Mouse (Mus musculus): ENCODE results near the gene Mesp2. TPM values are rescaled to one million over a fixed set of nuclear protein-coding genes. Genes with fewer than 3 reads are reported as not detected.

Gene Mesp2
- polyA plus RNA-seq (2014; fragmentation: Nextera tagmentation; extraction: Ambion mirVana): 0.57 and 0.64 TPM in 2 replicates

GRCm38 (mm10) chr7:79810611-79811506, at the start of gene Mesp2:
Gene Mesp2 (plus strand): TSS chr7:79810727.
- H3K4me1 ChIP-seq (ENCODE audit: control insufficient read depth, insufficient read depth, low read length): no peaks in the 10 kb centered on the region
- H3K27ac ChIP-seq (ENCODE audit: low read depth, low read length): no peak within 1 kb of the TSS
- H3K27me3 ChIP-seq (ENCODE audit: control insufficient read depth, insufficient read depth, low read length): peaks cover 22% of the 10 kb centered on the region
- H3K36me3 ChIP-seq (ENCODE audit: control insufficient read depth, insufficient read depth, low read length): no peaks in the 10 kb centered on the region
- H3K9me3 ChIP-seq (ENCODE audit: control insufficient read depth, low read length): no peaks in the 10 kb centered on the region
- peak within 1 kb of the TSS; percentile 57 for H3K9ac ChIP-seq (ENCODE audit: low read depth, low read length)
- WGBS: 11% methylated on average over 71 of the region's 71 CpGs
- H3K4me3 ChIP-seq (ENCODE audit: low read length): peak within 1 kb of the TSS; percentile 35
- peak within 1 kb of the TSS; percentile 65 for H3K4me2 ChIP-seq (replicated peaks; ENCODE audit: low read depth, low read length)
- ATAC-seq (ENCODE audit: low FRiP score, low TSS enrichment): peak; percentile 66

GRCm38 (mm10) chr7:79761124-79761876, 49.2 kb upstream of the Mesp2 start:
- no peak for ATAC-seq (ENCODE audit: low FRiP score, low TSS enrichment)
- Histone ChIP-seq H3K27ac (ENCODE audit: low read depth, low read length) (no peak overlapping the region), H3K4me1 (ENCODE audit: control insufficient read depth, insufficient read depth, low read length) (no peaks in the 10 kb centered on the region), H3K9me3 (ENCODE audit: control insufficient read depth, low read length) (no peaks in the 10 kb centered on the region), H3K27me3 (ENCODE audit: control insufficient read depth, insufficient read depth, low read length) (no peaks in the 10 kb centered on the region), H3K4me3 (ENCODE audit: low read length) (no peak overlapping the region), H3K36me3 (ENCODE audit: control insufficient read depth, insufficient read depth, low read length) (no peaks in the 10 kb centered on the region), H3K9ac (ENCODE audit: low read depth, low read length) (no peak overlapping the region), H3K4me2 (replicated peaks; ENCODE audit: low read depth, low read length) (no peak overlapping the region)
- 79% methylated on average over 5 of the region's 5 CpGs for whole genome bisulfite sequencing

- Histone ChIP-seq H3K9me3 (ENCODE audit: control insufficient read depth, low read length) (no peaks in the 10 kb centered on the region), H3K9ac (ENCODE audit: low read depth, low read length) (no peak overlapping the region), H3K27me3 (ENCODE audit: control insufficient read depth, insufficient read depth, low read length) (no peaks in the 10 kb centered on the region), H3K4me1 (ENCODE audit: control insufficient read depth, insufficient read depth, low read length) (no peaks in the 10 kb centered on the region), H3K4me2 (replicated peaks; ENCODE audit: low read depth, low read length) (no peak overlapping the region), H3K4me3 (ENCODE audit: low read length) (no peak overlapping the region), H3K27ac (ENCODE audit: low read depth, low read length) (no peak overlapping the region), H3K36me3 (ENCODE audit: control insufficient read depth, insufficient read depth, low read length) (no peaks in the 10 kb centered on the region)
- no peak for ATAC-seq (ENCODE audit: low FRiP score, low TSS enrichment)
- WGBS: 77% methylated on average over 8 of the region's 8 CpGs
These were observed 48.4 kb upstream of the Mesp2 start for GRCm38 (mm10) chr7:79762106-79762505.

- no peak overlapping the region for H3K27ac ChIP-seq (ENCODE audit: low read depth, low read length)
- WGBS: 57% methylated on average over 1 of the region's 1 CpGs
- no peak overlapping the region for H3K4me2 ChIP-seq (replicated peaks; ENCODE audit: low read depth, low read length)
- ATAC-seq (ENCODE audit: low FRiP score, low TSS enrichment): no peak
- H3K4me1 ChIP-seq (ENCODE audit: control insufficient read depth, insufficient read depth, low read length): no peaks in the 10 kb centered on the region
- no peak overlapping the region for H3K4me3 ChIP-seq (ENCODE audit: low read length)
- no peak overlapping the region for H3K9ac ChIP-seq (ENCODE audit: low read depth, low read length)
- H3K36me3 ChIP-seq (ENCODE audit: control insufficient read depth, insufficient read depth, low read length): no peaks in the 10 kb centered on the region
- no peaks in the 10 kb centered on the region for H3K27me3 ChIP-seq (ENCODE audit: control insufficient read depth, insufficient read depth, low read length)
- no peaks in the 10 kb centered on the region for H3K9me3 ChIP-seq (ENCODE audit: control insufficient read depth, low read length)
These were observed 44.5 kb upstream of the Mesp2 start for GRCm38 (mm10) chr7:79765991-79766390.

GRCm38 (mm10) chr7:79769664-79770063, 40.9 kb upstream of the Mesp2 start:
- 82% methylated on average over 3 of the region's 3 CpGs for WGBS
- no peak overlapping the region for H3K4me2 ChIP-seq (replicated peaks; ENCODE audit: low read depth, low read length)
- no peak overlapping the region for H3K9ac ChIP-seq (ENCODE audit: low read depth, low read length)
- no peaks in the 10 kb centered on the region for H3K36me3 ChIP-seq (ENCODE audit: control insufficient read depth, insufficient read depth, low read length)
- no peak overlapping the region for H3K27ac ChIP-seq (ENCODE audit: low read depth, low read length)
- no peaks in the 10 kb centered on the region for H3K4me1 ChIP-seq (ENCODE audit: control insufficient read depth, insufficient read depth, low read length)
- no peak for ATAC-seq (ENCODE audit: low FRiP score, low TSS enrichment)
- no peak overlapping the region for H3K4me3 ChIP-seq (ENCODE audit: low read length)
- H3K9me3 ChIP-seq (ENCODE audit: control insufficient read depth, low read length): no peaks in the 10 kb centered on the region
- H3K27me3 ChIP-seq (ENCODE audit: control insufficient read depth, insufficient read depth, low read length): no peaks in the 10 kb centered on the region

GRCm38 (mm10) chr7:79771561-79772512, 38.7 kb upstream of the Mesp2 start:
- ATAC-seq (ENCODE audit: low FRiP score, low TSS enrichment): no peak
- no peak overlapping the region for H3K4me2 ChIP-seq (replicated peaks; ENCODE audit: low read depth, low read length)

GRCm38 (mm10) chr7:79780647-79781626, 29.6 kb upstream of the Mesp2 start:
- 30% methylated on average over 16 of the region's 16 CpGs for WGBS
- H3K27me3 ChIP-seq (ENCODE audit: control insufficient read depth, insufficient read depth, low read length): no peaks in the 10 kb centered on the region
- H3K9me3 ChIP-seq (ENCODE audit: control insufficient read depth, low read length): no peaks in the 10 kb centered on the region
- peak; percentile 75 for ATAC-seq (ENCODE audit: low FRiP score, low TSS enrichment)
- peak overlapping the region; percentile 26; the same call in 1 of the 2 replicates for H3K4me3 ChIP-seq (ENCODE audit: low read length)
- peak overlapping the region; percentile 47; the same call in 1 of the 2 replicates for H3K9ac ChIP-seq (ENCODE audit: low read depth, low read length)
- no peaks in the 10 kb centered on the region for H3K36me3 ChIP-seq (ENCODE audit: control insufficient read depth, insufficient read depth, low read length)
- peak overlapping the region; percentile 36 for H3K4me2 ChIP-seq (replicated peaks; ENCODE audit: low read depth, low read length)
- no peak overlapping the region for H3K27ac ChIP-seq (ENCODE audit: low read depth, low read length)
- H3K4me1 ChIP-seq (ENCODE audit: control insufficient read depth, insufficient read depth, low read length): peaks cover 4% of the 10 kb centered on the region; the same call in 1 of the 2 replicates

More at GRCm38 (mm10) chr7:79771561-79772512, 38.7 kb upstream of the Mesp2 start:
- Histone ChIP-seq H3K4me3 (ENCODE audit: low read length) (no peak overlapping the region), H3K27me3 (ENCODE audit: control insufficient read depth, insufficient read depth, low read length) (no peaks in the 10 kb centered on the region), H3K27ac (ENCODE audit: low read depth, low read length) (no peak overlapping the region), H3K9me3 (ENCODE audit: control insufficient read depth, low read length) (no peaks in the 10 kb centered on the region), H3K9ac (ENCODE audit: low read depth, low read length) (no peak overlapping the region), H3K4me1 (ENCODE audit: control insufficient read depth, insufficient read depth, low read length) (no peaks in the 10 kb centered on the region), H3K36me3 (ENCODE audit: control insufficient read depth, insufficient read depth, low read length) (no peaks in the 10 kb centered on the region)
- WGBS: 48% methylated on average over 15 of the region's 15 CpGs
